Mouse (Mus musculus) embryonic facial prominence, embryonic 11.5 days (tissue): ENCODE measurements around the gene Gnpat. TPM values are rescaled to one million over a fixed set of nuclear protein-coding genes. Genes with fewer than 3 reads are reported as not detected.
"Not testable (repeated sequence)": the region's sequence is repeated elsewhere in the genome, so short reads cannot be mapped to it uniquely, and the experiment has no call there.

Experiments
- ATAC-seq: fragments of 200-750 bp; cut with Nextera tagmentation; replicated peaks from 2 replicates; pipeline ENCODE4 v1.8.0; 2017; ENCODE audit warnings: low read depth; ENCODE audit not compliant: insufficient number of reproducible peaks, low FRiP score, low TSS enrichment
- DNase-seq: peaks from one replicate; pipeline ENCODE4 v3.0.0-alpha.2; 2015; ENCODE audit warnings: low spot score
- H3K27ac ChIP-seq: fragments of 300-500 bp; sonication (generic); replicated peaks from 2 replicates; pipeline ENCODE4 v1.5.1; 2014; ENCODE audit warnings: mild to moderate bottlenecking, low read depth, low read length, control low read depth
- H3K27me3 ChIP-seq: fragments of 300-500 bp; sonication (generic); 2 replicates; pipeline ENCODE4 v1.6.1; 2014; ENCODE audit warnings: mild to moderate bottlenecking, low read length, moderate library complexity, mixed read lengths; ENCODE audit not compliant: control insufficient read depth, insufficient read depth
- H3K36me3 ChIP-seq: fragments of 300-500 bp; sonication (generic); replicated peaks from 2 replicates; pipeline ENCODE4 v1.6.1; 2014; ENCODE audit warnings: low read depth, mild to moderate bottlenecking, low read length, moderate library complexity, mixed read lengths; ENCODE audit not compliant: control insufficient read depth, insufficient read depth
- H3K4me1 ChIP-seq: fragments of 300-500 bp; sonication (generic); 2 replicates; pipeline ENCODE4 v1.6.1; 2014; ENCODE audit warnings: low read length, mixed read lengths; ENCODE audit not compliant: control insufficient read depth, insufficient read depth
- H3K4me2 ChIP-seq: fragments of 300-500 bp; sonication (generic); 2 replicates; pipeline ENCODE4 v1.6.1; 2014; ENCODE audit warnings: low read depth, mild to moderate bottlenecking, control low read depth, low read length, moderate library complexity
- H3K4me3 ChIP-seq: fragments of 300-500 bp; sonication (generic); 2 replicates; pipeline ENCODE4 v1.5.1; 2014; ENCODE audit warnings: low read depth, low read length, control low read depth
- H3K9ac ChIP-seq: fragments of 300-500 bp; sonication (generic); replicated peaks from 2 replicates; pipeline ENCODE4 v1.6.1; 2014; ENCODE audit warnings: mild to moderate bottlenecking, control low read depth, low read length
- H3K9me3 ChIP-seq: fragments of 300-500 bp; sonication (generic); replicated peaks from 2 replicates; pipeline ENCODE4 v1.6.1; 2016; ENCODE audit warnings: mild to moderate bottlenecking, low read length, inconsistent platforms, mixed read lengths; ENCODE audit not compliant: control insufficient read depth
- WGBS: fragments of 180-500 bp; shearing (Covaris S2); extraction: QIAGEN DNeasy Blood & Tissue Kit; methylation state at CpG from one replicate; pipeline ENCODE4 v1.1.7; 2014; 5-methylcytosine and 5-hydroxymethylcytosine counted together
- polyA plus RNA-seq: library from polyadenylated mRNA; unstranded; fragments of >200 nt; fragmentation: Nextera tagmentation; extraction: Ambion mirVana; gene quantifications from 2 replicates; pipeline ENCODE4 v1.2.1, GENCODE M21; 2014

The Gnpat gene
- polyA plus RNA-seq, 1 experiment from 2014 or later: 123 TPM

- no peaks in the 10 kb centered on the region for H3K27me3 ChIP-seq
- no peaks in the 10 kb centered on the region for H3K9me3 ChIP-seq
- peaks cover 11% of the 10 kb centered on the region for H3K36me3 ChIP-seq
- H3K4me3 ChIP-seq: no peak overlapping the region
- H3K27ac ChIP-seq: no peak overlapping the region
- 83% methylated on average over 7 of the region's 7 CpGs for WGBS
- no peak for DNase-seq
- no peak for ATAC-seq
- no peaks in the 10 kb centered on the region for H3K4me1 ChIP-seq
- no peak overlapping the region for H3K9ac ChIP-seq
- no peak overlapping the region for H3K4me2 ChIP-seq
Observed at GRCm38 (mm10) chr8:124836273-124836672, 26.6 kb upstream of the Gnpat start.

GRCm38 (mm10) chr8:124836907-124837306 lies 25.9 kb upstream of the Gnpat start:
- Histone ChIP-seq H3K9ac (no peak overlapping the region), H3K4me2 (no peak overlapping the region), H3K4me3 (no peak overlapping the region), H3K27me3 (no peaks in the 10 kb centered on the region), H3K36me3 (peaks cover 13% of the 10 kb centered on the region), H3K9me3 (no peaks in the 10 kb centered on the region), H3K4me1 (no peaks in the 10 kb centered on the region), H3K27ac (no peak overlapping the region)
- 80% methylated on average over 2 of the region's 2 CpGs for WGBS
- ATAC-seq: no peak
- no peak for DNase-seq

GRCm38 (mm10) chr8:124837956-124838355 lies 24.9 kb upstream of the Gnpat start:
- Histone ChIP-seq H3K27me3 (no peaks in the 10 kb centered on the region), H3K9me3 (no peaks in the 10 kb centered on the region), H3K9ac (no peak overlapping the region), H3K36me3 (peaks cover 13% of the 10 kb centered on the region), H3K27ac (no peak overlapping the region), H3K4me3 (no peak overlapping the region), H3K4me2 (no peak overlapping the region), H3K4me1 (no peaks in the 10 kb centered on the region)
- WGBS: 83% methylated on average over 2 of the region's 2 CpGs
- DNase-seq (no peak), ATAC-seq (no peak)

- Histone ChIP-seq H3K4me2 (no peak overlapping the region), H3K9ac (no peak overlapping the region), H3K36me3 (peaks cover 13% of the 10 kb centered on the region), H3K27me3 (no peaks in the 10 kb centered on the region), H3K27ac (no peak overlapping the region), H3K4me3 (no peak overlapping the region), H3K4me1 (no peaks in the 10 kb centered on the region), H3K9me3 (no peaks in the 10 kb centered on the region)
- 89% methylated on average over 10 of the region's 10 CpGs for WGBS
- ATAC-seq (no peak), DNase-seq (no peak)
Observed at GRCm38 (mm10) chr8:124839371-124839770, 23.5 kb upstream of the Gnpat start.

GRCm38 (mm10) chr8:124840900-124841299 lies 21.9 kb upstream of the Gnpat start:
- 93% methylated on average over 7 of the region's 7 CpGs for WGBS
- no peak for ATAC-seq
- Histone ChIP-seq H3K4me2 (no peak overlapping the region), H3K27ac (no peak overlapping the region), H3K27me3 (no peaks in the 10 kb centered on the region), H3K9me3 (no peaks in the 10 kb centered on the region), H3K4me3 (no peak overlapping the region), H3K36me3 (peaks cover 13% of the 10 kb centered on the region), H3K9ac (no peak overlapping the region), H3K4me1 (no peaks in the 10 kb centered on the region)
- no peak for DNase-seq

- no peak for ATAC-seq
- no peaks in the 10 kb centered on the region for H3K9me3 ChIP-seq
- no peak overlapping the region for H3K9ac ChIP-seq
- no peaks in the 10 kb centered on the region for H3K27me3 ChIP-seq
- H3K4me3 ChIP-seq: no peak overlapping the region
- no peaks in the 10 kb centered on the region for H3K4me1 ChIP-seq
- peaks cover 13% of the 10 kb centered on the region for H3K36me3 ChIP-seq
- WGBS: 92% methylated on average over 10 of the region's 10 CpGs
- no peak for DNase-seq
- H3K4me2 ChIP-seq: no peak overlapping the region
- H3K27ac ChIP-seq: no peak overlapping the region
Observed at GRCm38 (mm10) chr8:124841775-124842174, 21.1 kb upstream of the Gnpat start.

- not testable (repeated sequence) for H3K9ac ChIP-seq, H3K27me3 ChIP-seq, ATAC-seq, H3K27ac ChIP-seq, H3K4me2 ChIP-seq, H3K4me3 ChIP-seq, H3K4me1 ChIP-seq, H3K9me3 ChIP-seq, DNase-seq
- WGBS: 84% methylated on average over 1 of the region's 1 CpGs
- H3K36me3 ChIP-seq: peaks cover 13% of the 10 kb centered on the region
Observed at GRCm38 (mm10) chr8:124842929-124843328, 19.9 kb upstream of the Gnpat start.

- H3K9me3 ChIP-seq: no peaks in the 10 kb centered on the region
- WGBS: 58% methylated on average over 3 of the region's 3 CpGs
- no peaks in the 10 kb centered on the region for H3K27me3 ChIP-seq
- ATAC-seq (no peak), DNase-seq (no peak)
- no peak overlapping the region for H3K4me3 ChIP-seq
- no peak overlapping the region for H3K4me2 ChIP-seq
- H3K4me1 ChIP-seq: no peaks in the 10 kb centered on the region
- no peak overlapping the region for H3K27ac ChIP-seq
- H3K9ac ChIP-seq: no peak overlapping the region
- peaks cover 7% of the 10 kb centered on the region for H3K36me3 ChIP-seq
Observed at GRCm38 (mm10) chr8:124845131-124845530, 17.7 kb upstream of the Gnpat start.
